Mouse (Mus musculus) G1E (cell line): ENCODE measurements around the gene Ugt2a1. TPM values are rescaled to one million over a fixed set of nuclear protein-coding genes. Genes with fewer than 3 reads are reported as not detected.
"Not testable (repeated sequence)": the region's sequence is repeated elsewhere in the genome, so short reads cannot be mapped to it uniquely, and the experiment has no call there.

Source experiments
- ATAC-seq: 2 replicates; pipeline ENCODE4 v1.8.0; 2016; ENCODE audit warnings: mild to moderate bottlenecking; ENCODE audit not compliant: insufficient number of reproducible peaks, poor library complexity, low FRiP score, severe bottlenecking; ENCODE audit errors: extremely low read depth
- DNase-seq: peaks from one replicate; pipeline ENCODE4 v3.0.0; 2012; ENCODE audit warnings: low spot score
- H3K27me3 ChIP-seq: 2 replicates; pipeline ENCODE4 v1.6.1; 2012; ENCODE audit warnings: mild to moderate bottlenecking, low read length, inconsistent platforms; ENCODE audit not compliant: insufficient read depth
- H3K36me3 ChIP-seq: replicated peaks from 2 replicates; pipeline ENCODE3; 2012; ENCODE audit warnings: mild to moderate bottlenecking, inconsistent platforms
- H3K4me1 ChIP-seq: 2 replicates; pipeline ENCODE4 v1.6.1; 2012; ENCODE audit warnings: low read depth, low read length, inconsistent platforms, mixed read lengths; ENCODE audit not compliant: insufficient read depth
- H3K4me3 ChIP-seq: 2 replicates; pipeline ENCODE4 v1.5.1; 2012; ENCODE audit warnings: low read depth, mild to moderate bottlenecking, inconsistent platforms, low read length, moderate library complexity, mixed read lengths
- H3K9me3 ChIP-seq: replicated peaks from 2 replicates; pipeline ENCODE4 v1.6.1; 2012; ENCODE audit warnings: inconsistent platforms
- CTCF ChIP-seq: IDR thresholded peaks from 2 replicates; pipeline ENCODE4 v1.5.1; 2012; ENCODE audit warnings: low read depth, low read length, inconsistent platforms, mixed read lengths
- GATA1 ChIP-seq: IDR thresholded peaks from 2 replicates; pipeline ENCODE4 v1.6.1; 2012; ENCODE audit warnings: borderline replicate concordance, low read length, inconsistent platforms, mixed read lengths
- GATA2 ChIP-seq: IDR thresholded peaks from 2 replicates; pipeline ENCODE4 v1.6.1; 2012; ENCODE audit warnings: low read depth, low read length, inconsistent platforms, borderline replicate concordance
- POLR2AphosphoS5 ChIP-seq: IDR thresholded peaks from 2 replicates; pipeline ENCODE4 v1.6.1; 2012; ENCODE audit warnings: low read depth, low read length, inconsistent platforms; ENCODE audit not compliant: insufficient replicate concordance
- TAL1 ChIP-seq: conservative IDR thresholded peaks from 2 replicates; pipeline ENCODE4 v1.6.1; 2012; ENCODE audit warnings: low read depth, low read length, inconsistent platforms, mixed read lengths
- polyA plus RNA-seq: library from polyadenylated mRNA; stranded (reverse); fragments of >175 nt; gene quantifications from 2 replicates; pipeline ENCODE4 v1.2.3, GENCODE M21; 2012
- total RNA-seq, 2 experiments: library from RNA; stranded (forward) in 1 of 2; stranded (reverse) in 1 of 2; fragments of 200-1000 nt in 1 of 2; fragments of >200 nt in 1 of 2; fragmentation: Nextera tagmentation in 1 of 2; gene quantifications; 2 replicates each; pipeline ENCODE4 v1.2.3; 2014 to 2017

The Ugt2a1 gene
- total RNA-seq (2014; fragmentation: Nextera tagmentation) (not detected in 2 replicates), total RNA-seq (2017) (not detected in 2 replicates), polyA plus RNA-seq (not detected in 2 replicates)

- TF ChIP-seq TAL1 (no peak), POLR2AphosphoS5 (no peak), GATA1 (no peak), GATA2 (no peak), CTCF (no peak)
- ATAC-seq = no peak
- Histone ChIP-seq H3K4me1 (no peaks in the 10 kb centered on the region), H3K9me3 (0 out of 2 replicates have a peak, but pooled peaks cover 2% of the 10 kb centered on the region), H3K4me3 (no peak within 1 kb of the TSS), H3K36me3 (no peaks in the 10 kb centered on the region), H3K27me3 (no peaks in the 10 kb centered on the region)
- no peak for DNase-seq
Observed at GRCm38 (mm10) chr5:87490771-87491170, at the start of gene Ugt2a1. TSS of gene Ugt2a1 (minus strand) at chr5:87490871.

DNA sequence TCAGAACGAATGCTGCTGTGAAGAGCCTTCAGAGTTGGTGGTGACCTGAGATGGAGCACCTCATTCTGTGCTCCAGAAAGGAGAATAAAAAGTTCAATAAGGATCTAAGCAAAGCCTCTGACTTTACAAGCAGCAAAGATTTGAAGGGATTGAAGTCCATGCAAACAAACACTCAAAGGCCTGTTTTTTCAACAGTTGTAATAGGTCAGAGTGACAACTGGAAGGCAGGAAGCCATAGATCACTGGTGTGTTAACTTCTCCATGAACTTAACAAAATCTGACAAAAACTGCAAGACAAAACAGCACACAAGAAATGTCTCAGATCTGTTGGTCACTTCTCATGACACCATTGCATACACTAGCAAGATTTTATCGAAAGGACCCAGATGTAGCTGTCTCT is 47.4 kb upstream of the Ugt2a1 start, which contains the start of gene Sult1b1:
Gene Sult1b1 (minus strand): TSS at position 85 of the 400 bp plus-strand sequence.
- 0 out of 2 replicates have a peak, but pooled peaks cover 4% of the 10 kb centered on the region for H3K9me3 ChIP-seq
- H3K27me3 ChIP-seq = no peaks in the 10 kb centered on the region
- ATAC-seq = no peak
- H3K36me3 ChIP-seq = no peaks in the 10 kb centered on the region
- no peaks in the 10 kb centered on the region for H3K4me1 ChIP-seq
- H3K4me3 ChIP-seq = no peak within 1 kb of the TSS
- DNase-seq = no peak
- TF ChIP-seq GATA1 = no peak
- TF ChIP-seq CTCF = no peak
- no peak for TF ChIP-seq TAL1

DNA sequence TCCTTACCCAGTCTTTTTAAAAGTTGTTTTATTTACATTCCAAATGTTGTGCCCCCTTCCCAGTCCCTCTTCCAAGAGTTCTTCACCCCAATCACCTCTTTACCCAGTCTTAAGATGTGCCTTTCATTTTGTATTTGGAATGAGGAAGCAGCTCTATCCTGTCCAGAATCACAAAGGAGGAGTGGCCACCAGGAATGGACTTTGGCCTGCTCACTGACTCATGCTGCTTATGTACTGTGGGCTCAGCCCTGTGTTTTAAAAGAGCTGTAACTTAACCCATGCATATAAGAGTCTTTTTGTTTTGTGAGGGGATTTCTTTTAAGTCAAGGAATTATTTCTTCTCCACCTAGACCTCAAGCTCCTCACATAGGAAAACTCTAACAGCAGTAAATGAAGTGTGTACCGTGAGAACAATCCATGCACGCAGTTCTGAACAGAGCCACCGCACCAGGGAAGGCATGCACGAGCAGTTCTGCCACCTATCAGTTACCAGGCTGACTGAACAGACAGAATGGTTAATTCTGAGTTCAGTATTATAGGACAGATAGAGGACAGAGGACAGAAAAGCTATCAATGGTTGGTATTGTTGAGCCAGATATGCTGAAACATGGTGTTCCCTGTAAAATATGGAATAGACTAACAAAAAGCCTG is 45.4 kb upstream of the Ugt2a1 start:
- ATAC-seq (no peak), DNase-seq (no peak)
- Histone ChIP-seq H3K36me3 (no peaks in the 10 kb centered on the region), H3K9me3 (0 out of 2 replicates have a peak, but pooled peaks cover 4% of the 10 kb centered on the region), H3K4me1 (no peaks in the 10 kb centered on the region), H3K4me3 (no peak overlapping the region), H3K27me3 (no peaks in the 10 kb centered on the region)
- TF ChIP-seq GATA2 (no peak), GATA1 (no peak), TAL1 (no peak), CTCF (no peak), POLR2AphosphoS5 (no peak)

GRCm38 (mm10) chr5:87532288-87532687 is 41.6 kb upstream of the Ugt2a1 start:
- TF ChIP-seq CTCF = no peak
- no peak for TF ChIP-seq GATA2
- TF ChIP-seq POLR2AphosphoS5 = no peak
- TF ChIP-seq GATA1 = no peak
- no peak for TF ChIP-seq TAL1
- Histone ChIP-seq H3K4me3 (no peak overlapping the region), H3K4me1 (no peaks in the 10 kb centered on the region), H3K27me3 (no peaks in the 10 kb centered on the region), H3K9me3 (0 out of 2 replicates have a peak, but pooled peaks cover 3% of the 10 kb centered on the region), H3K36me3 (no peaks in the 10 kb centered on the region)
- DNase-seq = no peak
- no peak for ATAC-seq

GRCm38 (mm10) chr5:87523561-87523960 is 32.9 kb upstream of the Ugt2a1 start:
- not testable (repeated sequence) for H3K4me1 ChIP-seq, ATAC-seq, H3K9me3 ChIP-seq, H3K36me3 ChIP-seq, H3K27me3 ChIP-seq, H3K4me3 ChIP-seq, DNase-seq

DNA sequence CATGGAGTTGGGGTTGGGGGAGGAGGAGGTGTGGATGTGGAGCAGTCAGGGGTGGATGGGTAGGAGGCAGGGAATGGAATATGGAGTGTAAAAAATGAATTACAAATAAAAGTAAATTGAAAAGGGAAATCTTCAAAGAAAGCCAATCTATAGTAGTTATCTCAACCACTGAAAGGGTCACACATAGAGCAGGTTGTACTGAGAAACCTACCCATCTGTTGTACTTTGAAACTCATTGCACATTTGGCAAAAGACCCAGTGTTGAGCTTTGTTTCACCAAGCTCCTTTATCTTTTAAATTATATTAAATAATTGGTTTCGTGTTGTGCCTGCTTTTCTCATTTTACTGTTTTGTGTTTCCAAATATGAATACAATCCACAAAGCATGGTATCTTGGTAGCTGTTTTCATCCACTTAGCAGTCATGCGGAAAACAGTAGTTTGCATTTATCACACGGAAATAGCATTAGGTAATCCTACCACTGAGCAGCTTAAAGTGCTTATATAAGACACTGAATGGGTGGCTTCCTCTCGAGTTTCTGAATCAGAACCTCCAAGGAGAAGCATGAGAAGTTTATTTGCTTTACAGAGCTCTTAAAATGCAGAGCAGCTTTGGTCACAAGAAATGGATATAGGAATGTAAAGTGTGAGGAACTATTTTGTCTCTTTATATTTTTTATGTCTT is 15.2 kb upstream of the Ugt2a1 start:
- H3K4me3 ChIP-seq = no peak overlapping the region

More for the DNA sequence above, 15.2 kb upstream of the Ugt2a1 start:
- Histone ChIP-seq H3K9me3 (no peaks in the 10 kb centered on the region), H3K4me1 (no peaks in the 10 kb centered on the region), H3K27me3 (no peaks in the 10 kb centered on the region), H3K36me3 (no peaks in the 10 kb centered on the region)
- TF ChIP-seq GATA1 (no peak), GATA2 (no peak), TAL1 (no peak)
- DNase-seq = no peak
- no peak for ATAC-seq
